Mouse (Mus musculus): ENCODE results near the gene E2f4. TPM values are rescaled to one million over a fixed set of nuclear protein-coding genes. Genes with fewer than 3 reads are reported as not detected.

E2f4 gene
- polyA plus RNA-seq (2015; fragmentation: Nextera tagmentation; extraction: Ambion mirVana), result 51.1 and 57.5 TPM in 2 replicates

- under 1% methylated on average over 58 of the region's 58 CpGs for WGBS
- no peaks in the 10 kb centered on the region for H3K9me3 ChIP-seq
- H3K27me3 ChIP-seq, result peaks cover 11% of the 10 kb centered on the region; the same call in 1 of the 2 replicates
- ATAC-seq, result peak; percentile 92
- H3K4me2 ChIP-seq (replicated peaks), result peak within 1 kb of the TSS; percentile 99
- H3K36me3 ChIP-seq, result peaks cover 36% of the 10 kb centered on the region
- peak within 1 kb of the TSS; percentile 88 for H3K4me3 ChIP-seq (replicated peaks)
- peaks cover 23% of the 10 kb centered on the region for H3K4me1 ChIP-seq (replicated peaks)
- H3K27ac ChIP-seq, result peak within 1 kb of the TSS; percentile 15; the same call in 1 of the 2 replicates
- H3K9ac ChIP-seq (replicated peaks), result peak within 1 kb of the TSS; percentile 90
Measured at GRCm38 (mm10) chr8:105297511-105298192, at the start of gene E2f4. TSS of gene E2f4 (plus strand) at chr8:105297663.

- Histone ChIP-seq H3K4me1 (replicated peaks) (peaks cover 20% of the 10 kb centered on the region), H3K4me3 (replicated peaks) (no peak overlapping the region), H3K4me2 (replicated peaks) (no peak overlapping the region), H3K27ac (no peak overlapping the region), H3K9me3 (no peaks in the 10 kb centered on the region), H3K27me3 (peaks cover 26% of the 10 kb centered on the region), H3K9ac (replicated peaks) (no peak overlapping the region), H3K36me3 (peaks cover 52% of the 10 kb centered on the region)
- no peak for ATAC-seq
- 91% methylated on average over 6 of the region's 6 CpGs for WGBS
Measured at GRCm38 (mm10) chr8:105251954-105252353, 45.5 kb upstream of the E2f4 start.

- H3K9ac ChIP-seq (replicated peaks), result no peak overlapping the region
- H3K4me2 ChIP-seq (replicated peaks), result no peak overlapping the region
- H3K36me3 ChIP-seq, result peaks cover 45% of the 10 kb centered on the region
- ATAC-seq, result no peak
- H3K9me3 ChIP-seq, result no peaks in the 10 kb centered on the region
- H3K4me1 ChIP-seq (replicated peaks), result peaks cover 20% of the 10 kb centered on the region
- no peak overlapping the region for H3K4me3 ChIP-seq (replicated peaks)
- WGBS, result 91% methylated on average over 10 of the region's 10 CpGs
- H3K27ac ChIP-seq, result no peak overlapping the region
- peaks cover 34% of the 10 kb centered on the region for H3K27me3 ChIP-seq
Measured at GRCm38 (mm10) chr8:105252680-105253537, 44.6 kb upstream of the E2f4 start.

GRCm38 (mm10) chr8:105253766-105254151 is 43.7 kb upstream of the E2f4 start:
- no peak overlapping the region; the same call in none of the 2 replicates for H3K9ac ChIP-seq (replicated peaks)
- H3K9me3 ChIP-seq, result no peaks in the 10 kb centered on the region
- peak overlapping the region; percentile 56 for H3K4me3 ChIP-seq (replicated peaks)
- H3K4me2 ChIP-seq (replicated peaks), result peak overlapping the region; percentile 95
- no peak overlapping the region for H3K27ac ChIP-seq
- peaks cover 42% of the 10 kb centered on the region for H3K27me3 ChIP-seq
- 27% methylated on average over 20 of the region's 20 CpGs for WGBS
- ATAC-seq, result peak; percentile 60
- H3K36me3 ChIP-seq, result peaks cover 36% of the 10 kb centered on the region
- H3K4me1 ChIP-seq (replicated peaks), result peaks cover 23% of the 10 kb centered on the region

- Histone ChIP-seq H3K4me3 (replicated peaks) (peak overlapping the region; percentile 56), H3K9me3 (no peaks in the 10 kb centered on the region), H3K36me3 (peaks cover 30% of the 10 kb centered on the region), H3K27me3 (peaks cover 48% of the 10 kb centered on the region), H3K4me1 (replicated peaks) (peaks cover 29% of the 10 kb centered on the region), H3K9ac (replicated peaks) (peak overlapping the region; percentile 74), H3K4me2 (replicated peaks) (peak overlapping the region; percentile 95), H3K27ac (no peak overlapping the region)
- peak; percentile 78 for ATAC-seq
- under 1% methylated on average over 74 of the region's 74 CpGs for WGBS
Measured at GRCm38 (mm10) chr8:105254152-105254965, 43.1 kb upstream of the E2f4 start.

DNA sequence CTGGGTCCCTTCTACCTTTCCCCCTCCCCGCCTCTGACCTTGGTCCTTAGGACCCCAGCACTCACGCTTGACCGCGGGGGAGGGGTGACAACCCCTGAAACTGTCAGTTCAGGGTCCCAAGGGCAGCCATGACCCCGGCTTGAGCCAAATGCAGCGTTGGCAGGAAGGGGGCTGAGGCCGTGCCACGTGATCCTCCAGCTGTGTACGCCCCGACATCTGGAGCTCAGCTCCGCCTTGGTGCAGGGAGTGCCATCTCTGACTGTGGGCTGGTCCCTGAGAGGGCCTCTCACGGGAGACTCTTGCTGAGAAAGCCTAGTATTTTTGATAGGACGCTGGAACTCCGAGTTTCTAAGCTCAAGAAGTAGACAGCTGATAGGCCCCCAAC is 42.5 kb upstream of the E2f4 start, which contains the start of gene B3gnt9:
Gene B3gnt9, minus strand, starts transcription at position 188 of the 385 bp plus-strand sequence.
- peak within 1 kb of the TSS; percentile 74 for H3K9ac ChIP-seq (replicated peaks)
- H3K4me2 ChIP-seq (replicated peaks), result peak within 1 kb of the TSS; percentile 95
- H3K4me1 ChIP-seq (replicated peaks), result peaks cover 32% of the 10 kb centered on the region
- H3K27ac ChIP-seq, result no peak within 1 kb of the TSS
- H3K27me3 ChIP-seq, result peaks cover 54% of the 10 kb centered on the region
- under 1% methylated on average over 14 of the region's 14 CpGs for WGBS
- no peaks in the 10 kb centered on the region for H3K9me3 ChIP-seq
- H3K4me3 ChIP-seq (replicated peaks), result peak within 1 kb of the TSS; percentile 56
- peaks cover 24% of the 10 kb centered on the region for H3K36me3 ChIP-seq
- no peak; the same call in 1 of the 2 replicates for ATAC-seq

GRCm38 (mm10) chr8:105257318-105258114 is 39.9 kb upstream of the E2f4 start:
- peaks cover 32% of the 10 kb centered on the region for H3K4me1 ChIP-seq (replicated peaks)
- ATAC-seq, result no peak
- H3K36me3 ChIP-seq, result no peaks in the 10 kb centered on the region
- no peak overlapping the region for H3K4me3 ChIP-seq (replicated peaks)
- no peak overlapping the region for H3K4me2 ChIP-seq (replicated peaks)
- no peaks in the 10 kb centered on the region for H3K9me3 ChIP-seq
- no peak overlapping the region for H3K27ac ChIP-seq
- WGBS, result 64% methylated on average over 7 of the region's 7 CpGs
- H3K9ac ChIP-seq (replicated peaks), result no peak overlapping the region
- H3K27me3 ChIP-seq, result peaks cover 78% of the 10 kb centered on the region

DNA sequence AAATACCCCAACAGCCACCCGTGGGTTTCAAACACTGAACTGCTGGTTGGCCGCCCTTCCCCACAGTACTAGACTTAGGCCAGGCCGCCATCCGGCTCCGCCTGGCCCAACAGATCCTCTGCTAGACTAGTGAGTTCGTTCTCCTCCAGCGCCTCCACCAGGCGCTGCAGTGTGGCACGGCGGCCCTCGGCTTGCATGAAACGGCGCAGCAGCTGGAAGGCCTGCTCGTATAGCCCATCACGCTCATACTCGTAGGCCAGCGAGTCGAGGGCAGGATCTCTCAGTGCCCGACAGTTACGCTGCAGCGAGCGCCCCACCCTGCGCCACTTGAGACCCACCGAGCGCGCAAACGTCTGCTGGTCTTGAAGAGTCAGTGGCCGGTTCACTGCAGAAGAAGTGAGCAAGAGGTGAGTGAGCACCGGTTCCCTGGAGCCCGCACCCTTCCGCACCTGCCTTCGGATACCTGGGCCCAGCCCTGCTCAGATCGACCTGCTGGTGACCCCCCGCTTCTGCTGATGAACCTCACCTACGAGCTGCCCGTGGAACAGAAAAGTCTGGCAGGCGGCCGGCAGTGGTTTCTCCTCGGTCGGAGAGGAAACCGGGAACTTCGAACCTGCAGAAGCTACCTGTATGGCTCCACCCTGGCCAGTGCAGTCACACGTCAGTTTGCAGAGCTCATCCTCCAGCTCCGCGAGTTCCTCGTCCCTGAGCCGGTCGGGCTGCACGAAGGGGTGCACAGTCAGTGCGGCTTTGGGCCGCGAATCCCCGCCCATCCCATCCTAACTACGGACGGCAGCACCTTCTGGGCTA is 38.3 kb upstream of the E2f4 start:
- Histone ChIP-seq H3K9ac (replicated peaks) (peak overlapping the region; percentile 49), H3K27me3 (peaks cover 91% of the 10 kb centered on the region), H3K4me2 (replicated peaks) (peak overlapping the region; percentile 66), H3K4me1 (replicated peaks) (peaks cover 28% of the 10 kb centered on the region), H3K36me3 (no peaks in the 10 kb centered on the region), H3K9me3 (no peaks in the 10 kb centered on the region), H3K27ac (no peak overlapping the region), H3K4me3 (replicated peaks) (peak overlapping the region; percentile 39)
- peak; percentile 59 for ATAC-seq
- WGBS, result 2% methylated on average over 55 of the region's 55 CpGs

GRCm38 (mm10) chr8:105259721-105260320 is 37.6 kb upstream of the E2f4 start:
- H3K9ac ChIP-seq (replicated peaks), result peak overlapping the region; percentile 49

More at GRCm38 (mm10) chr8:105259721-105260320, 37.6 kb upstream of the E2f4 start:
- Histone ChIP-seq H3K27me3 (peaks cover 95% of the 10 kb centered on the region), H3K4me2 (replicated peaks) (peak overlapping the region; percentile 66), H3K4me1 (replicated peaks) (peaks cover 28% of the 10 kb centered on the region), H3K9me3 (no peaks in the 10 kb centered on the region), H3K4me3 (replicated peaks) (peak overlapping the region; percentile 39), H3K27ac (no peak overlapping the region), H3K36me3 (no peaks in the 10 kb centered on the region)
- peak; percentile 68 for ATAC-seq
- 3% methylated on average over 30 of the region's 30 CpGs for WGBS
